Mouse (Mus musculus): ENCODE data around the gene Adgrf3.
A peak's percentile ranks its signal among the peaks of the same experiment; 100 is the strongest.

The Adgrf3 gene

GRCm38 (mm10) chr5:30201521-30201920, 4.0 kb downstream of the Adgrf3 start:
- peak; percentile 69 for DNase-seq

GRCm38 (mm10) chr5:30198257-30198656, 7.3 kb downstream of the Adgrf3 start:
- DNase-seq, result peak; percentile 24

DNA sequence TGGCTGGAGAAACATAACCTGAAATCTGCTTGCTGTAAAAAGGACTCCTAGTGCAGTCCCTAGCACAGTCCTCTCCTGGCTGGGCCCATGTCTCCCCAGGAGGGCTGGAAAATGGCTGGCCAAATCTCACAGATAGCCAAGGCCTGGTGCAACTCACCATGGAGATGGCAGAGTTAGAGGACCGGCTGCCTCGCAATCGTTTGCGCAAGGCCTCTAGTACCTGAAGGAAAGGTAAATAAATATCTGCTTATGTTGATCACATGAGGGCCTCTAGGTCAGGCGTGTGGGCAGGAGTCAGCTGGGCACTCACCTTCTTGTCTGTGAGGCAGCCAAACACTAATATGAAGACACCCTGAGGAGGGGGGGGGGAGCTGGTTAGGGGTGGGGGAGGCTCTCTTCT, 10.2 kb downstream of the Adgrf3 start:
- no peak for DNase-seq

- no peak for DNase-seq
These were observed 13.1 kb downstream of the Adgrf3 start for GRCm38 (mm10) chr5:30192452-30192851.

GRCm38 (mm10) chr5:30187687-30188485, 17.6 kb downstream of the Adgrf3 start:
- no peak for DNase-seq

GRCm38 (mm10) chr5:30175811-30176210, 29.7 kb downstream of the Adgrf3 start:
- no peak for DNase-seq

- no peak for DNase-seq
These were observed 32.4 kb downstream of the Adgrf3 start for GRCm38 (mm10) chr5:30172931-30173692.

- DNase-seq, result no peak
These were observed 33.4 kb downstream of the Adgrf3 start for GRCm38 (mm10) chr5:30172115-30172514.

DNA sequence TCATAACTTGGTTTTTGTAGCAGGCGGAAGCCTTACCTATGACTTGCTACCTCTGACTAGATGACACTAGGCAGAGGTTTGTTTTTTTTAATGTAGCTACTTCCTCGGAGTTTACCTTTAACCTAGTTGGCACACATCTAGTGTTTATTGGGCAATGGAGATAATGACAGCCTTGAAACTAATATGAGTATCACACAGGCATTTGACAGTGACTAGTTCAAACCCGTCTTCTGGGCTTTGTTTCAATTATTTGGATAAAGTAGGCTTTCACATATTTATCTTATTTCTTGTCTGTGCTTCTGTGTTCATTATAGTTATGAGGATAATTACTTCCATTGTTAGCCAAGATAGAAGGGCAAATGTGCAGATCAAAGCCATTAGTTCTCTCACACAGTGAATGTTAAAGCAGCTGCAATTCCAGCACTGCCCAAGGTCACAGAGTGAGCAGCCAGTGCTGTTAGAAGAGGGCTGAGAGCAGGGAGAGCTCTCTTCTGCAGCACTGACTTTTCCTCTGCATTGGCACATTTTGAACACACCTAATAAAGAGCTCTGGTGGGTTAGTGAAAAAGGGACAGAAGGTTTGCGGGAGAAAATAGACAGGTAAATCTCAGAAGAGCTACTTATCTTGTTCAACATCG, 35.1 kb downstream of the Adgrf3 start:
- no peak for DNase-seq

GRCm38 (mm10) chr5:30165234-30165946, 40.1 kb downstream of the Adgrf3 start:
- no peak for DNase-seq

- DNase-seq, result no peak
These were observed 43.2 kb downstream of the Adgrf3 start for GRCm38 (mm10) chr5:30162339-30162738.

GRCm38 (mm10) chr5:30161836-30162235, 43.7 kb downstream of the Adgrf3 start:
- DNase-seq, result no peak

DNA sequence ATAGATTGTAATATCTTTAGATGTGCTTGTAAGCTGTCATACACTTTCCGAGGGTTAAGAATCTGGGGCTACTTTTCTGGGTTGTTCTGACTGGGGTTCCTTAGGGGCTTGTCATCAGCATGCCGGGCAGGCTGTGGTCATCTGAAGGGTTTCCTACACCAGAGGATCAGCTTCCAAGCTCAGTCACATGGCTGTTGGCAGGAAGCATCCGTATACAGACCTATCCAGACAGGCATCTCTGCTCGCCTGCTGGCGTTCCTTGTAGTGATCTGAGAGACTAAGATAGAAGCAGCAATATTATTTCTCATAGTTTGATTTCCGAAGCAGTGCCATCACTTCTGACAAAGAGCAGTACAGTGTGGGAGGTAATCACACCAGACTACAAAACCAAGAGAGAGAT, 45.9 kb downstream of the Adgrf3 start:
- no peak for DNase-seq

GRCm38 (mm10) chr5:30155821-30156629, 49.5 kb downstream of the Adgrf3 start:
- no peak for DNase-seq

DNA sequence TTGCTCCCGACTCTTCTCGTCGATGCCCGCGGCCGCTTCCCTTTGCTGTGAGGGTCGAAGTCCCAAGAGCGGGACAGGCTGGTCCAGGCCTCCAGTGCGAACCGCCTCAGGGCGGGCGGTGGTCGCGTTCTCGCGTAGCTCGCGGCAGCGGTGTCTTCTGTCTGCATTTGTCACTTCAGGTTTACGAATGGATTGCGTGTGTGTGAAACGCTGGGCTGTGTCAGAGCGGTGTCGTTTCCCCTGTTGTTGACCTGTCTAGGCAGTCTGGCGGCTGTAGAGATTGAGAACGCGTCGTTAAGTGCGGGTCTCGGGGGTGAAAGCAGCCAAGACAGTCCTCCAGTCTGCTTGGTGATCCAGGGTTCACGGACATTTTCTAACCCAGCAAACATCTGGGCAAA, 50.1 kb downstream of the Adgrf3 start:
- no peak for DNase-seq

DNA sequence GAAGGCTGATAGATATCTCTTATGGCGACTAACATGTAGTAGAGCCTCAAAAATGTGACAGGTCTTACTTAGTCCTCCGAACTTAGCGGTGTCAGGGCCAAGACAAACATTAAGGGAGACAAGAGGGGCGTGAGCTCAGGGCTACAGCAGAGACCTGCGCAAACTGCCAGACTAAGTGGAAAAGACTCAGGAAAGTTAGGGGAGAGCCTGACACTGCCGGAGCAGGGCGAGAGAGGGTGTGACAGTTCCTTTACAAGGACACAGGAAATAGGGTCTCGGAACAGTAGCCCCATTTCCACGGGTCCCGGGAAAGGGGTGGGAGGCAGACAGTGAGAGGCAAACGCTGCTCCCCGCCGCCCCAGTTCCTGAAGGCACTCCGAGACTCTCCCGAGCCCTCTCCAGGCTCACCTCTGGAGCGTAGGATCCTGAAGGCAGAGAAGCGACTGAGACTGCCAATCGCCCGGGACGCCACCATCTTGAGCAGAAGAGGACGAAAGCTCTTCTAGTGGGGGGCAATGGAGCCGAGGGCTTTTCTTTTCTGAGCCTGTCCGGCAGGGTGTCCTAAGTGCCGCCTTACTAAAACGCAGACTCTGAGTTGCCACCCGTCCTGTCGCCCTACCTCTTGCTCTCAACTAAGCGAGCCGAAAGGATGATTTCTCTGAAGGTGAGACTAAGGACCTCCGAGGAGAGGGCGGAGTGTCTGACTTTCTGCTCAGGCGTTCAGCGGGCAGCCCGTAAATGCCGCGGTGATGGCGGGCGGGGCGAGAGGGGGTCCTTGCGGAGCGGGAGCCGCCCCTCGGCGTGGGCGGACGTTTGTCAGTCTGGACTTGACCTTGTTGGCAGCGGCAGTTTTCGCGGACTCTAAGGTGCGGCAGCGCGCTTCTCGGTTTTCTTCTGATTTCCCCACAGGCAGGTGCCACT, 50.8 kb downstream of the Adgrf3 start, which contains the start of the genes Hadha and Hadhb:
Gene Hadha, minus strand, starts transcription at position 689 of the 921 bp plus-strand sequence.
Gene Hadhb, plus strand, starts transcription at position 775 of the 921 bp plus-strand sequence.
- DNase-seq, result peak; percentile 95

DNA sequence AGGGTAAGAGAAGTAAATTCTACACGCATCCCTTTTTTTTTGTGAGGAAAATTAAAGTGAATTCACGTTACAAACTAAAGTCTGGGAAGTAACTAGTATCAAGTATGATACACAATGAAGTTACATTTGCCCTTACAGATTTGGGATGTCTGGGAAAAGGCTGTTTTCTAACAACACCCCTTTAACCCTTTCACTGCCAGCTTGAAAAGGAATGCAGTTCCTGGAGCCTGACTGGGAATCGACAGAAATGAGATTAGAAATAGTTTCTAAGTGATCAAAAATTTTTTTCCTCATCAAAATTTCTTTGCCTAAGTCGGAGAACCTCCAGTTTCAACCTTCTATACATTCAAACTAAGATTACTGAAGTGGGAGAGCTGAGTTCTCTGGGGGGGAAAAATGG, 51.5 kb downstream of the Adgrf3 start:
- DNase-seq, result peak; percentile 41

GRCm38 (mm10) chr5:30153222-30153621, 52.3 kb downstream of the Adgrf3 start:
- DNase-seq, result no peak

DNA sequence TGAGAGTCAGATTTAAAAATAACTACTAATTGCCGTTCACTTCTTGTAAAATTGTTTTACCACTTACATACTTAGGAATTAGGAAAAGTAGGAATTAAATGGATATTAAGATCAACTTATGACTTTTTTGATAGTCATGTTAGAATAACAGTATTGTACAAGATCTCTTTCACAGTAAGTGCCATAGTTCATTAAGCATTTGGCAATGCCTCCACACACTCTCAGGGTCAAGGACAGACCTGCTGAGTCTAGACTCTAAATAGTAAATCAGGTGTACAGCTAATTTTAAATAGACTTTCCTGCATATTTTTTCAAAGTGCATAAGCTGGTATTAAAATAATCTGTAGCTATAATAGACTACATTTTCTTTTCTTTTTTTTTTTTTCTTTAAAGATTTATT, 53.1 kb downstream of the Adgrf3 start:
- no peak for DNase-seq

DNA sequence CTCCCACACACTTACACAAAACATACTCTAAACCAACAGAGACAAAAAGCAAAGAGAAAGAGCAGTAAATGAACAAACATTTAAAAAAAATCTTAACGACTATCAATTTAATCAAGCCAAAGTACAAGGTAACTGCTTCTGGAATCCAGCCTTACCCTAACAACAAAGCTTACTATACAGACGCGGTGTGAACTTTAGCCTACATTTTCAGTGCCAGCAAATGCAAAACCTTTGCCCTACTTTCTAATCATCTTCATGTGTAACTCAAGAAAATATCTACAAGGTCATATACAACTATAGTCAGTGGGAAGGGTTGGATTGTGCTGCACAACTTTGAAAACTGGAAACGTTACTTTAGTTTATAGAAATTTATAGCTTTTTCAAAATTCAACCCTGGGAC, 53.5 kb downstream of the Adgrf3 start:
- DNase-seq, result no peak
